Comparison of ENCODE assay signal across 17 mouse cellular contexts in genomic region chr8:41956878-41957277, GRCm38 (mm10).
"Had no signal": no experiment of that assay in that cellular context is flagged by ENCODE, and none has a peak within 500 bp of the region (broad histone marks: within the 10 kb centered on the region; RNA-seq: fewer than 3 reads in every experiment).

No protein-coding gene starts in this region.

- DNase-seq: kidney, adult 2 months; kidney, postnatal 25 days; layer of hippocampus, adult 9-11 months; layer of hippocampus, postnatal 36 days; liver, embryonic 13.5 days; lung, adult 2 months; lung, postnatal 14 days; lung, postnatal 4 days; midbrain, embryonic 14.5 days; right cerebral cortex, postnatal 14 days; spleen, adult 18-20 months; thymus, adult 18-20 months; thymus, postnatal 36 days had no signal

- H3K36me3 ChIP-seq: liver, embryonic 13.5 days; stomach, embryonic 15.5 days had no signal

- H3K9me3 ChIP-seq: liver, embryonic 13.5 days; stomach, embryonic 15.5 days had no signal

- H3K4me2 ChIP-seq: liver, embryonic 13.5 days; midbrain, embryonic 11.5 days; stomach, embryonic 15.5 days had no signal

- H3K4me3 ChIP-seq: layer of hippocampus, adult 2 months; liver, embryonic 13.5 days; stomach, embryonic 15.5 days had no signal

- H3K4me1 ChIP-seq: liver, embryonic 13.5 days; stomach, embryonic 15.5 days had no signal

- H3K27ac ChIP-seq: kidney, postnatal 0 days; layer of hippocampus, adult 2 months; liver, embryonic 13.5 days; stomach, embryonic 15.5 days had no signal

- H3K27me3 ChIP-seq: liver, embryonic 13.5 days; stomach, embryonic 15.5 days had no signal

- H3K9ac ChIP-seq: liver, embryonic 13.5 days; stomach, embryonic 15.5 days had no signal
